Mouse (Mus musculus): ENCODE data around the gene Hmgcl.

Gene Hmgcl

DNA sequence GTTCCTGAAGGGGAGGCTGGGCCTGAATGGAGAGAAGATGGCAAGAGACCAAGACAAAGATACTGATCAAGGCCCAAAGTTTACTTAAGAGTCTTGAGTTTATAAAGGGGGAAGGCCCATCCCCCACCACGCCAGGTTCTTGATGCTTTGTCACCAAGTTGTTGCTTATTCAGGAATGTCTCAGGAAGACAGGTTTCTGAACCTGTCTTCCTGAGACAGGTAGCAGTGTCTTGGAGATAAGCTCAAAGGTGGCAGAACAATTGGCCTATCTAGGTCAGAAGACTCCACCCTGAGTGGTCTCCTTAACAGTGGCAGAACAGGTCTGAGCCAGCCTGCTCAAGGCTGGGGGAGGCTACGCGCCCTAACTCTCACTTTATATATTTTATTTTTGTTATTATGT, 19.4 kb upstream of the Hmgcl start:
- DNase-seq (ENCODE audit: low spot score in 2 of 2) = no peak

DNA sequence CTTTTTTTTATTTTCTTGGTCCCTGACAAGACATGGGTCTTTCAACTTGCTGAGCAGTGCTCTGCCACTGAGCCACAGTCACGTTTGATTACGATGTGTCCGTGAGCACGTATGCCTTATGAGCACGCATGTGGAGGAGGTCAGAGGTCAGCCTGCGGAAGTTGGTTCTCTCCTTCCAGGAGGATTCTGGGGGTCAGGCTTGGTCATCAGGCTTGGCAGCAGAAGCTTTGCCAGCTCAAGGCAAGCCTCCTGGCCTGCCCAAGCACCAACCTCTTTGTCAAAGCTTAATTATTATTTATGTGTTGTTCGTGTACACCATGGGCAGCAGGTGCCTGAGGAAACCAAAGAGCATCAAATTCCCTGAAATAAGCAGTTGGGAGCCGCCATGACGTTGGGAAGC, 17.9 kb upstream of the Hmgcl start:
- no peak for DNase-seq (ENCODE audit: low spot score in 2 of 2)

DNA sequence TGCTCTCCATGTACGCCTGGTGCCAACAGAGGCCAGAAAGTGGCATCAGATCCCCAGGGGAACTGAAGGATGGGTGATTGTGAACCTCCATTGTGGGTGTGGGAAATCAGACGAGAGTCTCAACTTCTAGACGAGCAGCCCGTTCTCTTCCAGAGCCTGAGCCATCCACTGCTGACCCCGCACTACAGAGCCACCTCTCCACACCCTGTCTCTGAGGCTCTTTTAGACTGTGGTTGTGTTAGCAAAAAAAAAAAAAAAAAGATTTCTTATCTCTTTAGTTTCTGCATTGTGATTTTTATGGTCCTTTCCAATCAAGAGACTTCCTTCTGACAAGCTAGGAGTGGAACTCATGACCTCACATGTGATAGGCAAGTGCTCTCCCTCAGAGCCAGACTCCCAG, 16.8 kb upstream of the Hmgcl start:
- DNase-seq (ENCODE audit: low spot score in 2 of 2) = no peak

DNA sequence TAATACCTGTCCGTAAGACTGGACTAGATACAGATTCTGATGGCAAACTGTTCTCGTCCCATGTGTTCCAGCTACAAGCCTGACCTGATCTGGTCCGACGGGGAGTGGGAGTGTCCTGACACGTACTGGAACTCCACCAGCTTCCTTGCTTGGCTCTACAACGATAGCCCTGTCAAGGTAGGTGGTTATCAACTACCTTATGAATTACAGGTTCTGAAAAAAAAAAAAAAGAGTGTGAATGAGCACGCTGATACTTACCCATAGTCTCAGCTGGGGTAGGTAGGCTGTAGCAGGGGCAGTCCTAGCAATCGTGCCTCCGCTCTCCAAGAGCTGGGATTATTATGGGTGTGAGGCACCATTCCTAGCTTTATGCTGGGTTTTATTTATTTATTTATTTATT, 16.4 kb upstream of the Hmgcl start:
- DNase-seq (ENCODE audit: low spot score in 2 of 2) = no peak

DNA sequence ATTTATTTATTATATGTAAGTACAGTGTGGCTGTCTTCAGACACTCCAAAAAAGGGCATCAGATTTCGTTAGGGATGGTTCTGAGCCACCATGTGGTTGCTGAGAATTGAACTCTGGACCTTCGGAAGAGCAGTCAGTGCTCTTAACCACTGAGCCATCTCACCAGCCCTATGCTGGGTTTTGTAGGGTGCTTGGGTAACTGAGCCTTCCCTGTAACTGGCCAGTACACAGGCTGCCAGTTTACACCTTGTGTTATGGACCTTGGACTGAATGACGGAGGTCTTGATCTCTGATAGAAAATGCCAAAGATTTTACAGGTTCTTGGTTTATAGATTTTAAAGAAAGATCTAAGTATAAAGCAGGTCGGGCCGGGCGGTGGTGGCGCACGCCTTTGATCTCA, 16.0 kb upstream of the Hmgcl start:
- no peak for DNase-seq (ENCODE audit: low spot score in 2 of 2)

DNA sequence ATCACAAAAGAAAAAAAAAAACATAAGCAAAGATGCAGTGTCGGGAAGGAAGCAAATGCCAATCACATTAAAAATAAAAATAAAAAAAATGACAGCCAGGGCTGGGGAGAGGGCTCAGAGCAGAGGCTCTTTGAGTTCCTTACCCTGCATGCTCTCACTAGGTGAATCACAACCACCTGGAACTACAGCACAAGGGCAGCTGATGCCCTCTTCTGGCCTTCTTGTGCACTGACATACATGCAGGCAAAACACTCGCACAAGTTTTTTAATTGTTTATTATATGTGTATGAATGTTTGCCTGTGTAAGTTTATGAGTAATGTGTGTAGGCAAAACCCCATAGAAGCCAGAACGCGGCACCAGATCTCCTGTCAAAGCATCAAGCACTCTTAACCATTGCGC, 14.4 kb upstream of the Hmgcl start:
- no peak for DNase-seq (ENCODE audit: low spot score in 2 of 2)

- DNase-seq (ENCODE audit: low spot score in 2 of 2) = no peak
Observed at GRCm38 (mm10) chr4:135934708-135935500, 11.3 kb upstream of the Hmgcl start.

- no peak for DNase-seq (ENCODE audit: low spot score in 2 of 2)
Observed at GRCm38 (mm10) chr4:135935502-135935901, 10.7 kb upstream of the Hmgcl start.

DNA sequence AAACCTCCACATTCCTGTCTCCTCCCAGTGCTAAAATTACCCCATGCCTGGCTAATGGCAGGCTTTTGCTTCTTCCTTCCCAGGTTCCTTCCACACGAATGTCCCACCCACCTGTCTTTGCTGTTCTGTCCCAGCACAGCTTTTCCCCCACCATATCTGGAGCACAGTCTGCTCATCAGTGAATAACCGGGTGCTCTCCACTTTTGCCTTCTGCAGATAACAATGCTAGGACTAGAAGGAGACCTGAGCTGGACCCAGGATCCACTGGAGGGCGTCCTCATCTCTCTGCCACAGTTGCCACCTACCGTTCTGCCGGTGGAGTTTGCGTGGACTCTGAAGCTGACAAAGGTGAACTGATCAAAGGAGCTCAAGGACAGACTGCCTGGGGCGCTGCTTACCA, 7.4 kb upstream of the Hmgcl start:
- DNase-seq (ENCODE audit: low spot score in 2 of 2) = no peak

DNA sequence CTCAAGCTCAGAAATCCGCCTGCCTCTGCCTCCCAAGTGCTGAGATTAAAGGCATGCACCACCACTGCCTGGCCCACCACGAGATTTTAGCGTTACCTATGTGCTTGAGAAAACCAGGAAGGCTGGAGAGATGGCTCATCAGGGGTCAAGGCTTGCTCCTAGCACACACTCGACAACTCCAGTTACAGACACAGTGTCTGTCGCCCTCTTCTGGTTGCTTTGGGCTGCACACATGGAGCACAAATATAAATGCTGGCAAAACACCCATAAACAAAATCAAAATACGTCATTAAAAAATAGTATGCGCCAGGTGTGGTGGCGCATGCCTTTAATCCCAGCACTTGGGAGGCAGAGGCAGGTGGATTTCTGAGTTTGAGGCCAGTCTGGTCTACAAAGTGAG, 5.2 kb upstream of the Hmgcl start:
- DNase-seq (ENCODE audit: low spot score in 2 of 2) = peak in 1 of 2 experiments; percentile 65

GRCm38 (mm10) chr4:135942193-135942592, 4.1 kb upstream of the Hmgcl start:
- no peak for DNase-seq (ENCODE audit: low spot score in 2 of 2)

- no peak for DNase-seq (ENCODE audit: low spot score in 2 of 2)
Observed at GRCm38 (mm10) chr4:135943389-135943788, 2.9 kb upstream of the Hmgcl start.

DNA sequence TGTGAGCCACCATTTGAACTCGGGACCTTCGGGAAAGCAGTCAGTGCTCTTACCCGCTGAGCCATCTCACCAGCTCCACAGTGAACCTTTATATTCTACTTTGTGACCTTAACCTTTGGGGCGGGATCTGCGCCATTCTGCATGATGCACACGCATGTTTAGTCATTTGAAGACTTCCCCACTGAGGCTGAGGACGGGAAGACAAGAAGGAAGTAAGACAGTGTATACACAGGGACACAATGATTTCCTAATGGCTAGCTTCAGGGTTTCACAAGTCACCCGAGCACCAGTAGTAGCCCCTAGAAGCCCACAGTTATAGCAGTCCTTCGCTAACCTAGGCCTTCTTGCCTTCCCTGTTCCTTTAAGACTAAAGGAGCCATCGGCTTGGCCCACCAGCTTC, 542 bp upstream of the Hmgcl start:
- DNase-seq (ENCODE audit: low spot score in 2 of 2) = no peak

GRCm38 (mm10) chr4:135946659-135947301, 532 bp downstream of the Hmgcl start:
- DNase-seq (ENCODE audit: low spot score in 2 of 2) = no peak

DNA sequence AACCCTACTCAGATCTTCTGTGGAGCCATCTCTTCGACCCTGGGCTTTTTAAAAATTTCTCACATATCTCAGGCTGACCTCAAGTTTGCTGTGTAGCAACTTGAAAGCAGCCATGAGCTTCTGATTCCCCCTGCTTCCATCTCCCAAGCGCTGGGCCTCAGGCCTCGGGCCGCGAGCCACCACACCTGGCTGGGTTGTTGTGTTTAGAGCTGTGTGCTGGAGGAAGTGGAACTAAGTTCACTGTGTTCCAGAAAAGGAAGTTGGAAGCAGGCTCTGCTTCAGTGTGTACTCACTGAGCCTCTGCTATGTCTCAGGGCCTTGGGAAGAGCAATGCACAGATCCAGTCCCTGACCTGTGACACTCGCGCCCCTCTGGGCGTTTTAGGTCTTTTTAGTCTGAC, 1.9 kb downstream of the Hmgcl start:
- DNase-seq (ENCODE audit: low spot score in 2 of 2) = no peak

GRCm38 (mm10) chr4:135949475-135949874, 3.2 kb downstream of the Hmgcl start:
- no peak for DNase-seq (ENCODE audit: low spot score in 2 of 2)

DNA sequence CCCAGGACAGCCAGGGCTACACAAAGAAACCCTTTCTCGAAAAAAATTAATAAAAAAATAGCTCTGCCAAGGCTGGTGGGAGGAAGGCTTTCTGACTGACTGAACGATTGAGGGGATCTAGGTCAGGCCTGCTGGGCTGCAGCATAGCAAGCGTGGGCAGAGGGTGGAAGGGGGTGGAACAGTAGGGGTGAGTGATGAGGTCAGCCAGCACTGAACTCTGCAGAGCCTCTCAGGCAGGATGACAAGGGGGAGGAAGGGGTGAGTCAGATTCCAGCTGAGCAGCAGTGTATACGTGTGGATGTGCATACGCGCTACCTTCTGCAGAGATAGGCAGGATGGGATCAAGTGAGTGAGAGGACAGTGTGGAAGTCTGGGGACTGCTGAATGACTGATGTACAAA, 3.7 kb downstream of the Hmgcl start:
- no peak for DNase-seq (ENCODE audit: low spot score in 2 of 2)

DNA sequence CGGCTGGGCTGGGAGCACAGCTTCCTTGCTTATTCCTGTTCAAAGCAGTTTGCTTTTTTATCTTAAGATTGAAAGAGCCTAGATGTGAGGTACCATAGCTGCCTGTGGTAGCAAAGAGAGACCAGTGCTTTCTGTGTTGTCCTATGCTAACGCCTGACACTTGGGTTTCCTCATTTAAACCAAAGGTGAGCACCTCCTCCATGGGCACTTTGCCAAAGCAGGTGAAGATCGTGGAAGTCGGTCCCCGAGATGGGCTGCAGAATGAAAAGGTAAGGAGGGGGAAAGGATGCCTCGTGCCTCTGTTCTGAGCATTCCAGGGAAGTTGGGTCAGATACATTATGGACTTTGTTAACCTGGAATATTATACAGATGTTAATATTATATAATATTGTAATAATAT, 4.1 kb downstream of the Hmgcl start:
- no peak for DNase-seq (ENCODE audit: low spot score in 2 of 2)

DNA sequence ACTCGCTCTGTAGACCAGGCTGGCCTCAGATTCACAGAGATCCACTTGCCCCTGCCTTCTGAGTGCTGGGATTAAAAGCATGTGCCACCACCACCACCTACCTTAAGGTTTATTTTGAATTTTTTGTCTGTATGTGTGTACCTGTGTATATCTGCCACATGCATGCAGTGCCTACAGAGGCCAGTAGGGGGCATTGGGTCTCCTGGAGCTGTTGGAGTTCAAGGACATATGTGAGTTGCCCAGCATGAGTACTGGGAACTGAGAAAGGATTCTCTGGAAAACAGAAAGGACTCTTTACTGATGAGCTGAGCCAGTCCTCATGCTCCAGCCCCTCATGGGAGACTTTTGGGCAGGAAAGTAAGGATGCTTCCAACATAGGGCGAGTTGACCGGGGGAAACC, 5.3 kb downstream of the Hmgcl start:
- DNase-seq (ENCODE audit: low spot score in 2 of 2) = no peak

GRCm38 (mm10) chr4:135953179-135953578, 6.9 kb downstream of the Hmgcl start:
- no peak for DNase-seq (ENCODE audit: low spot score in 2 of 2)

DNA sequence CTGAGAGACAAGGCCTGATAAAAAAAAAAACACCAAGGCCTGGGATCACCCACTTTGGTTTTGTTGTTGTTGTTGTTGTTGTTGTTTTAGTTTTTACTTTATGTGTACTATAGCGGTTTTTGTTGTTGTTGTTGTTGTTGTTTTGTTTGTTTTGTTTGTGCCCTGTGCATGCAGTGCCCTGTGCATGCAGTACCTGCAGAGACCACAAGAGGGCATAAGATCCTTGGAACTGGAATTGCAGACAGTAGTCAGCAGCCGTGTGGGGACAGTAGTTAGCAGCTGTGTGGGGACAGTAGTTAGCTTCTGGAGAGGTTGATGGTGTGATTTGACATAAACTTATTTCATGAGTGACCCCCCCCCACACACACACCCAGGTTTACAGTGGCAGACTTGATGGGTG, 8.0 kb downstream of the Hmgcl start:
- peak; percentile 79 to 93 for DNase-seq (ENCODE audit: low spot score in 2 of 2)

DNA sequence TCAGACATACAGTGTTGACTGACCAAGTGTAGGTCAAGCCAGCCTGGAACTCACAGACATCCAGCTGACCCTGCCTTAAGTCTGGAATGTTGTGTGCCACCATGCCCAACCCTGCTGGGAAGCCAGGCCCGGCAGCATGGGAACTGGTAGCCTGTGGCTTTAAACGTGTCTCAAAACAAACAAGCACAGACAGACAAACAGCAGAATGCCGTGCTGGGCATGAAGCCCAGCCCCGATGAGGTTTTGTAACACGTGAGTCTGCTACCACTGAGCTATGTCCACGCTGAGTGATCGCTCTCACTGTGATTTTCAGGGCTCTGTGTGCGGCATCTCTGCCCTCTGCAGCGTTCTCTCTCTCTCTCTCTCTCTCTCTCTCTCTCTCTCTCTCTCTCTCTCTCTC, 9.6 kb downstream of the Hmgcl start:
- no peak for DNase-seq (ENCODE audit: low spot score in 2 of 2)

GRCm38 (mm10) chr4:135958354-135958753, 12.1 kb downstream of the Hmgcl start:
- no peak for DNase-seq (ENCODE audit: low spot score in 2 of 2)

DNA sequence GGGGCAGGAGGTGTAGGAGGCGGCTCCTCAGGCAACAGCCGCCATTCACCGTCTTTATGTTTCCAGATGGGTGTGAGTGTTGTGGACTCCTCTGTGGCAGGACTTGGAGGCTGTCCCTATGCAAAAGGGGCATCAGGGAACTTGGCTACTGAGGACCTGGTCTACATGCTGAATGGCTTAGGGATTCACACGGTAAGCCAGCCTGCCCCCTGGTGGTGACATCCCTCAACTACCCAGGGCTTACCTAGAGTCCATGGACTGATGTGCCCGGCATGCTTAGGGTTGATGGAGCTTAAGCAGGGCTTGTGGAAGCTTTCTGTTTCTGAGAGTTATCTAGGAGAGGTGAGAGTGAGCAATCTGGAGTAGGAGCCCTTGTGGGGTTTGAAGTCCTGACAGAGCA, 14.5 kb downstream of the Hmgcl start:
- peak; percentile 84 to 94 for DNase-seq (ENCODE audit: low spot score in 2 of 2)

Data from spleen, postnatal 4 days (tissue).